Mouse (Mus musculus): ENCODE measurements at regions not wholly inside any gene's neighbourhood (a gene's known extent, or its start where the extent isn't known, plus 50 kb on each side); places are given as distances from the start of the nearest gene placed in this dataset.

DNA sequence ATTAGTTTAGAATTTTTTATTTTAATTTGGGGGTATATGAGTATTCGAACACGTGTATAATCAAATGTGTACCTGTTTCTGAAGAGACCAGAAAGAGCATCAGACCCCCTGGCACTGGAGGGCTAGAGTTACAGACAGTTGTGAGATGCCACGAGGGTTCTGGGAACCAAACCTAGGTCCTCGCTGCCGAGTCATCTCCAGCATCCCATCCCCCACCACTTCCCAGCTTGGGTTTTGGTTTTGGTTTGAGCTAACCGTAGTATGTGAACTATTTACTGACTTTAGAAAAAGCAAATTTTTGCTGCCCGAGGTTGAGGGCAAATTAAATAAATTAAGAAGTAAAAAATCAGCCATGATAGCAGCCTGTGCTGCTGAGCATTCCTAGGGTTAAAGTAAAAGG is 74.9 kb upstream of the Epcam start:
- TF ChIP-seq CTCF (IDR thresholded peaks at IDR 0.05; ENCODE audit: control insufficient read depth, insufficient read depth, insufficient read length) (no peak), USF1 (IDR thresholded peaks at IDR 0.05; ENCODE audit: low read depth) (no peak), CEBPB (IDR thresholded peaks at IDR 0.05; ENCODE audit: low read depth) (no peak), MYOG (IDR thresholded peaks at IDR 0.05; ENCODE audit: control insufficient read depth, extremely low read depth, insufficient read length) (no peak), MYOD1 (IDR thresholded peaks at IDR 0.05; ENCODE audit: control insufficient read depth, insufficient read length, low read depth) (no peak)
